Mouse (Mus musculus) hindbrain, embryonic 11.5 days (tissue): Measurements from ENCODE around the gene Hfe2. TPM values are rescaled to one million over a fixed set of nuclear protein-coding genes. Genes with fewer than 3 reads are reported as not detected.
"Not testable (repeated sequence)": the region's sequence is repeated elsewhere in the genome, so short reads cannot be mapped to it uniquely, and the experiment has no call there.

Experiments used
- ATAC-seq: fragments of 200-750 bp; cut with Nextera tagmentation; 2 replicates; pipeline ENCODE4 v1.8.0; 2017; ENCODE audit warnings: mild to moderate bottlenecking, moderate TSS enrichment, moderate library complexity; ENCODE audit not compliant: low FRiP score
- DNase-seq: peaks from one replicate; pipeline ENCODE4 v3.0.0-alpha.2; 2015; ENCODE audit warnings: low spot score
- H3K27ac ChIP-seq: fragments of 300-500 bp; sonication (generic); 2 replicates; pipeline ENCODE4 v1.5.1; 2014; ENCODE audit warnings: mild to moderate bottlenecking, low read depth, low read length
- H3K27me3 ChIP-seq: fragments of 300-500 bp; sonication (generic); 2 replicates; pipeline ENCODE4 v1.6.1; 2014; ENCODE audit warnings: mild to moderate bottlenecking, low read length, moderate library complexity, mixed read lengths; ENCODE audit not compliant: control insufficient read depth, insufficient read depth
- H3K36me3 ChIP-seq: fragments of 300-500 bp; sonication (generic); 2 replicates; pipeline ENCODE4 v1.6.1; 2014; ENCODE audit warnings: mild to moderate bottlenecking, low read length, moderate library complexity, mixed read lengths; ENCODE audit not compliant: control insufficient read depth, insufficient read depth
- H3K4me1 ChIP-seq: fragments of 300-500 bp; sonication (generic); replicated peaks from 2 replicates; pipeline ENCODE4 v1.6.1; 2014; ENCODE audit warnings: low read length, mixed read lengths; ENCODE audit not compliant: control insufficient read depth, insufficient read depth
- H3K4me2 ChIP-seq: fragments of 300-500 bp; sonication (generic); replicated peaks from 2 replicates; pipeline ENCODE4 v1.6.1; 2014; ENCODE audit warnings: mild to moderate bottlenecking, low read depth, low read length
- H3K4me3 ChIP-seq: fragments of 300-500 bp; sonication (generic); 2 replicates; pipeline ENCODE4 v1.5.1; 2014; ENCODE audit warnings: low read depth, low read length
- H3K9ac ChIP-seq: fragments of 300-500 bp; sonication (generic); 2 replicates; pipeline ENCODE4 v1.6.1; 2014; ENCODE audit warnings: low read depth, low read length
- H3K9me3 ChIP-seq: fragments of 300-500 bp; sonication (generic); 2 replicates; pipeline ENCODE4 v1.6.1; 2016; ENCODE audit warnings: low read length; ENCODE audit not compliant: control insufficient read depth
- WGBS: fragments of 180-500 bp; shearing (Covaris S2); extraction: QIAGEN DNeasy Blood & Tissue Kit; methylation state at CpG from one replicate; pipeline ENCODE4 v1.1.7; 2014; 5-methylcytosine and 5-hydroxymethylcytosine counted together
- polyA plus RNA-seq: library from polyadenylated mRNA; unstranded; fragments of >200 nt; fragmentation: Nextera tagmentation; extraction: Ambion mirVana; gene quantifications from 2 replicates; pipeline ENCODE4 v1.2.1, GENCODE M21; 2014

Hfe2 gene
- polyA plus RNA-seq, 1 experiment from 2014 or later = 1.6 TPM

DNA sequence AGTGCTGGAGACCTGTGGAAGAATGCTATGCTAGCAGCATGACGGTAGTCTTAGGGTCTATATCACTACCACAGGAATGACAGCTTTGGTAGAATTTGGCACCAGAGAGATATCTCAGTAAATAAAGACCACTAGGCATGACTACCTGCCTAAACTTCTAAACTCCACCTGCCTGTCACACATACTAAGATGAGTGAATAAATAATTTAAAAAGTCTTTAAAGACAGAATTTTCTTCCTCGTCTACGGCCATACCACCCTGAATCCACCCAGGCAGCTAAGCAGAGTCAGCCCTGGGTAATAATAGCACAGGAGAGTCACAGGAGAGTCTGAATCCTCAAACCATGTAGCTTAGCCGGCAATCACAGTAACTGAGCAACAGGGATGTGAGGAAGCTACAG, 40.1 kb upstream of the Hfe2 start:
- no peak for DNase-seq
- H3K36me3 ChIP-seq = no peaks in the 10 kb centered on the region
- H3K27me3 ChIP-seq = 0 out of 2 replicates have a peak, but pooled peaks cover 2% of the 10 kb centered on the region
- H3K4me3 ChIP-seq = no peak overlapping the region
- no peak overlapping the region for H3K27ac ChIP-seq
- no peaks in the 10 kb centered on the region for H3K4me1 ChIP-seq
- no peak for ATAC-seq
- WGBS = 76% methylated on average over 4 of the region's 4 CpGs
- no peak overlapping the region for H3K9ac ChIP-seq
- no peak overlapping the region for H3K4me2 ChIP-seq
- H3K9me3 ChIP-seq = no peaks in the 10 kb centered on the region

DNA sequence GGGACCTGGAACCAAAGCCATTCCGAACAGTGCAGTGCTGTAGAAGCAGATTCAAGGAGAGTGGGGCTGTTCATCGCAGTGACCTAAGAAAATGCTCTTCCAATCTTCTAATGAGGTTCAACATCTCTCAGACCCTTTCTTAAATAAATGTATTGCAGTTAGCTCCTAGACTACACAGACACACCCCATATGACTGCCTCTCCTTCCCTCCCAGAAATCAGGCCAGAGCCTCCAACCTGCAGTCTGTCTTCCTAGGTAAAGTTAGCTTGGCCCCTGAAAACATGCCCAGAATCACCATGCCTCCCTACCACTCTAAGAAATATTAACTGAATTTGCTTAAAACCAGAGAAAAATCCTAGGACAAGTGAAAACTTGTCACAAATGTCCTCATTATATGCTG, 39.6 kb upstream of the Hfe2 start:
- no peak overlapping the region for H3K9ac ChIP-seq
- H3K27ac ChIP-seq = no peak overlapping the region
- H3K4me3 ChIP-seq = no peak overlapping the region
- WGBS = 82% methylated on average over 2 of the region's 2 CpGs
- H3K36me3 ChIP-seq = no peaks in the 10 kb centered on the region
- H3K4me2 ChIP-seq = no peak overlapping the region
- no peaks in the 10 kb centered on the region for H3K9me3 ChIP-seq
- DNase-seq (no peak), ATAC-seq (no peak)
- 0 out of 2 replicates have a peak, but pooled peaks cover 2% of the 10 kb centered on the region for H3K27me3 ChIP-seq
- no peaks in the 10 kb centered on the region for H3K4me1 ChIP-seq

DNA sequence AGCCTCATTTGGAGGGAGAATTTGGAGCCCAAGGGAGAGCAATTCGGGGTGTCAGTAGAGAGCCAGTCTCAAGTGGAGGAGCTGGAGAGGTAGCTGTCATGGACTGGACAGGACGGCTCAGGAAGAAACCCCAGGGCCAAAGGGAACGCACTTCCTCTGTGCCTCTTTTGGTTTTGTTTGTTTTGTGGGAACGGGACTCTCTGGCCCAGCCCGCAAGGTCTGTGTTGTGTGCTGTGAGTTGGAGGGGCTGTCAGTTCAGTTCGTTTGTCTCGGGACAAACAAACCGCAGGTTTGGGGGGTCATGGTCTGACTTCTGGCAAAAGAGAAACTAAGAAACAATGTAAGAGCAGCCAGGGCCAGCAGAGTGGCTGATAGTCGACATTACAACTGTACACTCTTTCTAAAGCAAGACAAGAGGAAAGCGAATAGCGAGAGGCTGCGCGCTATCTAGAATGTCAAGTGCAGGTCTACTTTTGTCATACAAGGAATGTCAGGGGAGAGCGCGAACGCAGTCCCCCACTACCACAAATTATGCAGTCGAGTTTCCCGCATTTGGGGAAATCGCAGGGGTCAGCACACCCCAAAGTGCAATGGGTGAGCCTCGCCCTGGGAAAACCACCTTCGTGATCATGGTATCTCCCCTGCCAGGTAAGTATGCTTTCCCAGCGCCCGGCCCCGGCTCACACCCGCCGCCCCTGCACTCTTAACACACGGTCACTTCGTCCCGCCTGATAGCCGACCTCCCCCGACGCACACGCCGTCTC, 38.7 kb upstream of the Hfe2 start:
- H3K9me3 ChIP-seq, H3K4me1 ChIP-seq, H3K9ac ChIP-seq, H3K4me2 ChIP-seq, H3K27me3 ChIP-seq, H3K4me3 ChIP-seq, H3K36me3 ChIP-seq, H3K27ac ChIP-seq, DNase-seq: not testable (repeated sequence)
- WGBS = 4% methylated on average over 4 of the region's 34 CpGs
- peak; percentile 54 for ATAC-seq

DNA sequence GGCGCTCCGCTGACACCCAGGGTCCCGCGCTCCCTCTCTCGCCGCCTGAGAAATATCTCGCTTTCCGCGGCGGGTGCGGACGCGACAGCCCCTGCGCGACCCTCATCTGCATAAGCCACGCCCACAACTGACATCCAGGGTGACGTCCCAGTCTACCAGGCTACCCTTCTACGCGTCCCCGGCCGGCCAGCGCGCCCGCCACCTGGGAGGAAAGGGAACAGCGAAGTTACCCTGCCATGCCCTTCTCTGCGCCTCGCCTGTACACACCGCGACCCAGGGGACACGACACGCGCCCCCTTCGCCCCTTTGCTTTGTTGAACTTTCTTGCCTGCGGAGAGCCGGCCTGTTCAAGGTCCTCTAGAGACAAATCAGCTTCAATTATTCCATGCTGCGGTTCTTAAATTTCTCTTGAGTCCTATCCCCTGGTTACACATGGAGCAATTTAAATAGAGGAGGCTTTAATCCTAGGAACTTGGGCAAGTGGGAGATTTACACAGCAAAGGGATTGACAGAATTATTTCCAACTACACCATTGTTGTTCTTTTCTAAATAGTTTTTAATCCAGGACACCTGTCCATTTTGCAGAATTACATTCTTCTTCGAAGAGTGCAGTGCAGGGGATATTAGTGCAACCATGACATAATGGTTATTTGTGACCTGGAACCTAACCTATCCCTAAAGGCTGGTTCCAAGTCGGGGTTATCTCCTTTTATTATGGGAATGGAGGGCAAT, 38.0 kb upstream of the Hfe2 start:
- DNase-seq, H3K36me3 ChIP-seq, H3K9me3 ChIP-seq, H3K27me3 ChIP-seq, H3K9ac ChIP-seq, H3K27ac ChIP-seq, H3K4me1 ChIP-seq, H3K4me3 ChIP-seq: not testable (repeated sequence)
- 20% methylated on average over 5 of the region's 38 CpGs for WGBS
- peak overlapping the region; percentile 35 for H3K4me2 ChIP-seq
- peak; percentile 86 for ATAC-seq

DNA sequence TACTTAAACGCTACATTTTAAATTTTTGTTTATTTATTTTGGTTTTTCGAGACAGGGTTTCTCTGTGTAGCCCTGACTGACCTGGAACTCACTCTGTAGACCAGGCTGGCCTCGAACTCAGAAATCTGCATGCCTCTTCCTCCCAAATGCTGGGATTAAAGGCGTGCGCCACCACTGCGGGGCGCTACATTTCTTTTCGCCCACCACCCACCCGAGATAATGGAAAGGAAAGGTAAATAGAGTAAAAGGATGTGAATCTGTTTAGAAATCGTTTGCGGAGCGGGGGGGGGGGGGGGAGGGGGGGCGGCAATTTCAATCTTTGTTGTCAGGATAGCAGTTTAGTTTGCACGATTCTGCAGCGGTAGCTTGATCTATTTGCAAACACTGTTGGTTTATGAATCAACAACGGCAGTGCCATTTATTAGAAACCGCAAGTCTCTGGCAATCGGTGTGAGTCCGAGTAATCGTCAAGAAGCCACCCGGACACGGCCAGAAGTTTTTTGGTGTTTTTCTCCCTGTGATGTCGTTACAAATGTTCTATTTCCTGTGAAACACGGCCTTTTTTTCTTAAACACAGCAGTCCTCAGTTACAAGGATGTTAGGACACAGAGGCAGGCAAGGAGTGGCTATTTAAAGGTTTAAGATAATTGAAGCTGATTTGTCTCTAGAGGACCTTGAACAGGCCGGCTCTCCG, 37.2 kb upstream of the Hfe2 start:
- peak overlapping the region; percentile 25; the same call in 1 of the 2 replicates for H3K9ac ChIP-seq
- H3K36me3 ChIP-seq = no peaks in the 10 kb centered on the region
- ATAC-seq (no peak), DNase-seq (peak; percentile 57)
- 0 out of 2 replicates have a peak, but pooled peaks cover 2% of the 10 kb centered on the region for H3K27me3 ChIP-seq
- 5% methylated on average over 24 of the region's 26 CpGs for WGBS
- peak overlapping the region; percentile 30 for H3K4me2 ChIP-seq
- peak overlapping the region; percentile 17 for H3K4me3 ChIP-seq
- H3K4me1 ChIP-seq = no peaks in the 10 kb centered on the region
- peak overlapping the region; percentile 24; the same call in 1 of the 2 replicates for H3K27ac ChIP-seq
- no peaks in the 10 kb centered on the region for H3K9me3 ChIP-seq

DNA sequence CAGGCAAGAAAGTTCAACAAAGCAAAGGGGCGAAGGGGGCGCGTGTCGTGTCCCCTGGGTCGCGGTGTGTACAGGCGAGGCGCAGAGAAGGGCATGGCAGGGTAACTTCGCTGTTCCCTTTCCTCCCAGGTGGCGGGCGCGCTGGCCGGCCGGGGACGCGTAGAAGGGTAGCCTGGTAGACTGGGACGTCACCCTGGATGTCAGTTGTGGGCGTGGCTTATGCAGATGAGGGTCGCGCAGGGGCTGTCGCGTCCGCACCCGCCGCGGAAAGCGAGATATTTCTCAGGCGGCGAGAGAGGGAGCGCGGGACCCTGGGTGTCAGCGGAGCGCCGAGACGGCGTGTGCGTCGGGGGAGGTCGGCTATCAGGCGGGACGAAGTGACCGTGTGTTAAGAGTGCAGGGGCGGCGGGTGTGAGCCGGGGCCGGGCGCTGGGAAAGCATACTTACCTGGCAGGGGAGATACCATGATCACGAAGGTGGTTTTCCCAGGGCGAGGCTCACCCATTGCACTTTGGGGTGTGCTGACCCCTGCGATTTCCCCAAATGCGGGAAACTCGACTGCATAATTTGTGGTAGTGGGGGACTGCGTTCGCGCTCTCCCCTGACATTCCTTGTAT, 36.6 kb upstream of the Hfe2 start:
- ATAC-seq = peak; percentile 90

DNA sequence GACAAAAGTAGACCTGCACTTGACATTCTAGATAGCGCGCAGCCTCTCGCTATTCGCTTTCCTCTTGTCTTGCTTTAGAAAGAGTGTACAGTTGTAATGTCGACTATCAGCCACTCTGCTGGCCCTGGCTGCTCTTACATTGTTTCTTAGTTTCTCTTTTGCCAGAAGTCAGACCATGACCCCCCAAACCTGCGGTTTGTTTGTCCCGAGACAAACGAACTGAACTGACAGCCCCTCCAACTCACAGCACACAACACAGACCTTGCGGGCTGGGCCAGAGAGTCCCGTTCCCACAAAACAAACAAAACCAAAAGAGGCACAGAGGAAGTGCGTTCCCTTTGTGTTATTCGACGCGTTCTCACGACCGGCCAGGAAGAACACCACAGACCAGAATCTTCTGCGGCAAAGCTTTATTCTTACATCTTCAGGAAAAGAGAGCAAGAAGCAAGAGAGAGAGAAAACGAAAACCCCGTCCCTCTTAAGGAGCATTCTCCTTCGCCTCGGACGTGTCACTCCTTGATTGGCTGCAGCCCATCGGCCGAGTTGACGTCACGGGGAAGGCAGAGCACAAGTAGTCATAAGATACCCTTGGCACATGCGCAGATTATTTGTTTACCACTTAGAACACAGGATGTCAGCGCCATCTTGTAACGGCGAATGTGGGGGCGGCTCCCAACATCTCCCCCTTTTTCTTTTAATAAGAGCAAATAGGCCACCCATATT, 35.9 kb upstream of the Hfe2 start:
- not testable (repeated sequence) for H3K9me3 ChIP-seq, H3K4me3 ChIP-seq, H3K4me2 ChIP-seq, H3K9ac ChIP-seq, H3K4me1 ChIP-seq, H3K27me3 ChIP-seq, H3K36me3 ChIP-seq, DNase-seq
- H3K27ac ChIP-seq = 0 out of 2 replicates have a peak overlapping the region, but pooled peaks have one; percentile 62
- ATAC-seq = peak; percentile 69
- 0% methylated on average over 8 of the region's 31 CpGs for WGBS

More for the DNA sequence above, 36.6 kb upstream of the Hfe2 start:
- not testable (repeated sequence) for H3K9me3 ChIP-seq, H3K27me3 ChIP-seq, H3K36me3 ChIP-seq, DNase-seq, H3K4me1 ChIP-seq
- Histone ChIP-seq H3K9ac (peak overlapping the region; percentile 25; the same call in 1 of the 2 replicates), H3K27ac (peak overlapping the region; percentile 24; the same call in 1 of the 2 replicates), H3K4me2 (peak overlapping the region; percentile 30), H3K4me3 (peak overlapping the region; percentile 17)
- no CpG with 5 or more reads among the region's 55 CpGs for WGBS

DNA sequence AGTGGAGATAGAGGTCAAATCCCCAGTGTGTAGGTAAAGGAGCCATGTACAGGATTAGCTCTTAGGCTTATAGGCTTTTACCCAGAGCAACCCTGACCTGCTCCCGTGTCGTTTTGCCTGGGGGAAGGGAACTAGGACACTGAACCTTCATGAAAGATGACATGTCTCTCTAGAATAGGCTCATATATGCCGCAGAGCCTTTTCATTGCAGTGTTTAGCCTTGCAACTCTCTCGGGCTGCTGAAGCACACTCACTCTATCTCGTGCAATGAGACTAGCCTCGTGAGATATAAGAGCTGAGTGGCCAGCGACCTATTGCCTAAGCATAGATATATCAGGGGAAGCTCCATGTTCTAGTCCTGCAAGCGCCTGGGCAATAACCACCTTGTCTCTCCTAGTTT, 35.3 kb upstream of the Hfe2 start:
- H3K36me3 ChIP-seq, H3K9me3 ChIP-seq, H3K27ac ChIP-seq, H3K4me1 ChIP-seq, ATAC-seq, H3K4me3 ChIP-seq, DNase-seq, H3K27me3 ChIP-seq, H3K9ac ChIP-seq, H3K4me2 ChIP-seq: not testable (repeated sequence)
- whole genome bisulfite sequencing = 42% methylated on average over 4 of the region's 8 CpGs
